Mouse (Mus musculus) limb, embryonic 12.5 days (tissue): ENCODE results near the gene Rac1. TPM values are rescaled to one million over a fixed set of nuclear protein-coding genes. Genes with fewer than 3 reads are reported as not detected.

Experiments used
- polyA plus RNA-seq: library from polyadenylated mRNA; unstranded; fragments of >200 nt; fragmentation: Nextera tagmentation; extraction: Ambion mirVana; gene quantifications from 2 replicates; pipeline ENCODE4 v1.2.1, GENCODE M21; 2016

The Rac1 gene
- polyA plus RNA-seq, 1 experiment from 2014 or later: 400 TPM

Other genes with a start within 250 kb of the Rac1 start
- gene Zfp853, start 234.4 kb downstream of the Rac1 start, polyA plus RNA-seq: 0.12 and 0.18 TPM in 2 replicates
- gene E130309D02Rik, start 212.7 kb downstream of the Rac1 start, polyA plus RNA-seq: 53.9 and 56.9 TPM in 2 replicates
- gene Zdhhc4, start 198.8 kb downstream of the Rac1 start, polyA plus RNA-seq: 77.1 and 87.0 TPM in 2 replicates
- 0.64 and 0.65 TPM in 2 replicates for gene Grid2ip, start 170.7 kb downstream of the Rac1 start, polyA plus RNA-seq
- gene Kdelr2, start 124.2 kb downstream of the Rac1 start, polyA plus RNA-seq: 288 and 297 TPM in 2 replicates
- 10.5 and 11.1 TPM in 2 replicates for gene Daglb, start 63.5 kb downstream of the Rac1 start, polyA plus RNA-seq
- gene Cyth3, start 94.4 kb upstream of the Rac1 start, polyA plus RNA-seq: 53.2 and 55.5 TPM in 2 replicates
- 32.4 and 34.4 TPM in 2 replicates for gene Usp42, start 204.2 kb upstream of the Rac1 start, polyA plus RNA-seq